Mouse (Mus musculus) embryonic facial prominence, embryonic 15.5 days (tissue): ENCODE results near the gene Krt79. TPM values are rescaled to one million over a fixed set of nuclear protein-coding genes. Genes with fewer than 3 reads are reported as not detected.

ENCODE experiments used
- ATAC-seq: fragments of 200-750 bp; cut with Nextera tagmentation; 2 replicates; pipeline ENCODE4 v1.8.0; 2017; ENCODE audit warnings: low read depth, moderate TSS enrichment; ENCODE audit not compliant: insufficient number of reproducible peaks, low FRiP score, low TSS enrichment
- H3K27ac ChIP-seq: fragments of 300-500 bp; sonication (generic); replicated peaks from 2 replicates; pipeline ENCODE4 v1.5.1; 2015; ENCODE audit warnings: mild to moderate bottlenecking, inconsistent platforms
- H3K27me3 ChIP-seq: fragments of 300-500 bp; sonication (generic); 2 replicates; pipeline ENCODE4 v1.6.1; 2015; ENCODE audit warnings: inconsistent platforms
- H3K36me3 ChIP-seq: fragments of 300-500 bp; sonication (generic); 2 replicates; pipeline ENCODE4 v1.6.1; 2015; ENCODE audit warnings: mild to moderate bottlenecking, inconsistent platforms
- H3K4me1 ChIP-seq: fragments of 300-500 bp; sonication (generic); 2 replicates; pipeline ENCODE4 v1.6.1; 2015; ENCODE audit warnings: inconsistent platforms
- H3K4me2 ChIP-seq: fragments of 300-500 bp; sonication (generic); replicated peaks from 2 replicates; pipeline ENCODE4 v1.6.1; 2015; ENCODE audit warnings: mild to moderate bottlenecking, inconsistent platforms
- H3K4me3 ChIP-seq: fragments of 300-500 bp; sonication (generic); replicated peaks from 2 replicates; pipeline ENCODE4 v1.5.1; 2015; ENCODE audit warnings: mild to moderate bottlenecking, inconsistent platforms
- H3K9ac ChIP-seq: fragments of 300-500 bp; sonication (generic); 2 replicates; pipeline ENCODE4 v1.6.1; 2015; ENCODE audit warnings: inconsistent platforms
- H3K9me3 ChIP-seq: fragments of 300-500 bp; sonication (generic); replicated peaks from 2 replicates; pipeline ENCODE4 v1.6.1; 2016; ENCODE audit warnings: inconsistent platforms
- WGBS: fragments of 180-500 bp; shearing (Covaris S2); methylation state at CpG from one replicate; pipeline ENCODE4 v1.1.7; 2015; 5-methylcytosine and 5-hydroxymethylcytosine counted together
- microRNA-seq: library from miRNA; unstranded; fragments of <30 nt; microRNA quantifications from one replicate; pipeline ENCODE4, GENCODE M21; 2016; ENCODE audit warnings: borderline number of aligned reads
- polyA plus RNA-seq: library from polyadenylated mRNA; unstranded; fragments of >200 nt; fragmentation: Nextera tagmentation; extraction: Ambion mirVana; gene quantifications from 2 replicates; pipeline ENCODE4 v1.2.1, GENCODE M21; 2015

Krt79 gene
- polyA plus RNA-seq, 1 experiment from 2014 or later: 70.6 TPM

- peaks cover 3% of the 10 kb centered on the region; the same call in 1 of the 2 replicates for H3K27me3 ChIP-seq
- H3K27ac ChIP-seq: no peak overlapping the region
- no peaks in the 10 kb centered on the region for H3K4me1 ChIP-seq
- H3K4me3 ChIP-seq: no peak overlapping the region
- no peak overlapping the region for H3K9ac ChIP-seq
- H3K9me3 ChIP-seq: no peaks in the 10 kb centered on the region
- H3K4me2 ChIP-seq: no peak overlapping the region
- no peaks in the 10 kb centered on the region for H3K36me3 ChIP-seq
- 23% methylated on average over 9 of the region's 11 CpGs for WGBS
- no peak for ATAC-seq
Measured at GRCm38 (mm10) chr15:101879776-101880175, 60.3 kb downstream of the Krt79 start.

Small RNAs within 50 kb of the gene (microRNA-seq; reads per million reads assigned to microRNA genes)
- gene Gm44356: not detected

Other genes starting within 250 kb of the Krt79 start
- gene Krt6a, start 246.0 kb downstream of the Krt79 start, polyA plus RNA-seq: 310 and 324 TPM in 2 replicates
- 867 and 987 TPM in 2 replicates for gene Krt5, start 227.4 kb downstream of the Krt79 start, polyA plus RNA-seq
- 101 and 197 TPM in 2 replicates for gene Krt71, start 197.2 kb downstream of the Krt79 start, polyA plus RNA-seq
- gene Krt72, start 153.9 kb downstream of the Krt79 start, polyA plus RNA-seq: 7.3 and 8.2 TPM in 2 replicates
- 17.2 and 30.5 TPM in 2 replicates for gene Krt73, start 138.0 kb downstream of the Krt79 start, polyA plus RNA-seq
- gene Krt2, start 122.2 kb downstream of the Krt79 start, polyA plus RNA-seq: 1.2 and 2.0 TPM in 2 replicates
- gene Krt1, start 89.5 kb downstream of the Krt79 start, polyA plus RNA-seq: 757 and 778 TPM in 2 replicates
- 67.0 and 80.2 TPM in 2 replicates for gene Krt77, start 70.6 kb downstream of the Krt79 start, polyA plus RNA-seq
- gene Krt76, start 47.4 kb downstream of the Krt79 start, polyA plus RNA-seq: 0.63 and 2.2 TPM in 2 replicates
- gene Krt4, start 15.6 kb downstream of the Krt79 start, polyA plus RNA-seq: 212 and 217 TPM in 2 replicates
- 11.5 and 14.1 TPM in 2 replicates for gene Krt78, start 14.0 kb upstream of the Krt79 start, polyA plus RNA-seq
- gene Krt8, start 64.2 kb upstream of the Krt79 start, polyA plus RNA-seq: 131 and 181 TPM in 2 replicates
- 87.8 and 119 TPM in 2 replicates for gene Krt18, start 87.9 kb upstream of the Krt79 start, polyA plus RNA-seq
- 107 and 113 TPM in 2 replicates for gene Eif4b, start 133.4 kb upstream of the Krt79 start, polyA plus RNA-seq
- 45.5 and 57.2 TPM in 2 replicates for gene Tns2, start 160.1 kb upstream of the Krt79 start, polyA plus RNA-seq
- 27.4 and 31.7 TPM in 2 replicates for gene Spryd3, start 195.9 kb upstream of the Krt79 start, polyA plus RNA-seq
- gene Igfbp6, start 204.0 kb upstream of the Krt79 start, polyA plus RNA-seq: 8.3 and 8.8 TPM in 2 replicates
- 0.21 and 0.41 TPM in 2 replicates for gene Soat2, start 210.2 kb upstream of the Krt79 start, polyA plus RNA-seq